Mouse (Mus musculus) cerebellum, adult 11-12 months (tissue): ENCODE measurements at regions not wholly inside any gene's neighbourhood (a gene's known extent, or its start where the extent isn't known, plus 50 kb on each side); places are given as distances from the start of the nearest gene placed in this dataset.

Experiments used
- DNase-seq: peaks from one replicate; pipeline ENCODE4 v3.0.0; 2022

- no peak for DNase-seq
These were observed 77.7 kb downstream of the Efnb1 start for GRCm38 (mm10) chrX:99213565-99214153.

DNA sequence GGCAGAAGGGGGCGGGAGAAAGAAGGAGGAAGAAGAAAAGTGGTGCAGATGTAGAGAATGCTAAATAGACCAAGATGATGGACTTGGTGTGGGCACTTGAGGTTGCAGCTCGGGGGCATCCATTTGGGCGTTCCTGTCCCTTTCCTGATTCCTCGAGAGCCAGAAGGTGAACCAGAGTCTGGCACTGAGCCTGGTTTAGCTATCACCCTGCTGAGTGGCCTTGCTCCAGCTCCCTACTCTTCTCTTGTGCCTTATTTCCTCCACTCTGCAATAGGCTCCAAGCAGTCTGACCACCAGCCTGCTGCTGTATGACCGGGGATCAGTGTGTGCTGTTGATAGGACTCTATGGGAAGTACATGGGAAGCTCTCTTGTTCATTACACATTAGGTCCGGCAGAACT, 68.1 kb downstream of the Efnb1 start:
- DNase-seq: no peak

- DNase-seq: no peak
These were observed 65.2 kb downstream of the Efnb1 start for GRCm38 (mm10) chrX:99201081-99201480.

DNA sequence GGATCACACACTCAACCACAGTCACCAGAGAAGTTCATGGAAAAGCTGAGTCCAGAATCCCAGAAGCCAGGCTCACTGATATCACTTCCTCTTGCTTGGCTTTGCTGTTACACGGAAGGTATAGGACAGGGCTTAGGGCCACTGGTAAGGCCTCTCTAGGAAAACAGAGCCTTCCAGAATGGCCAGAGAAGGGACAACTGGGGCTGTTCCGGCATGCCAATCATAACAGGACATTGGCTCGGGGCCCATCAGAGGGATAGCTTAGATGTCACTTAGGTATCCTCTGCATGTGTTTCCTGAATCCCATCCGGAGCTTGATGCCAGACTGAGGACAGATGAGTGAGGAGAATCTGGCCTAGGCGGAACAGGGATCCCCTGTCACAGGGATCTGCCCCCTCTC, 63.7 kb downstream of the Efnb1 start:
- DNase-seq: no peak

DNA sequence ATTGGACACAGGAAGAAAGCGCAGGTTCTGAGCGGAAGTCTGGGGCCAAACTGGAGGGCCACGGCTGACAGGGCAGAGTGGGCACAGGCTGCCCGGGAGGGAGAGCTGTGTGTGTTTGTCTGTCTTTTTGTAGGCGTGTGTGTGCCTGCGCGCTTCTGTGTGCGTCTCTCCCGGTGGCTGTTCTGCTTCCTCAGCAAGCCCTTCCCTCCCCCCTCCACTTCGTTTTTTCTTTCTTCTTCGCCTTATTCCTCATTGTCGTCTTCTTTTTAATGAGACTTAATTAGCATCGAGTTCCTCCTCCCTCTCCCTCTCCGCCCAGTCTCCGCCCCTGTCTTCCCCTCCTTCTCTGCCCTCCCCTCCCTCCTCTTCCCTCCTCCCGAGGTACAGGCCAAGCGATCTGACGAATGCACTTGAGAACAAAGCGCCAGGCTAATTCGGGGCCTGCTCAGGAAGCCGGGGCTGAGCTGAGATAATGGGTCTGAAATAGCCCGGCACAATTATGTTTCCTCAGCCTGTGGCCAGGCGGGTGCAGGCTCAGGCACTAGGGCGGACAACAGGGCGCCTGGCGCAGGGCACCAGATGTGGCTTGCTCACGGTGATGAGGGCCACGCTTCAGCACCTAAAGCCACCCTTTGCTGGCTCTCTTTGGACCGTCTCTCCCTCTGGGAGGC, 63.2 kb downstream of the Efnb1 start:
- peak; percentile 46 for DNase-seq
